Mouse (Mus musculus) intestine, embryonic 14.5 days (tissue): Measurements from ENCODE around the gene Astn2. TPM values are rescaled to one million over a fixed set of nuclear protein-coding genes. Genes with fewer than 3 reads are reported as not detected.
A peak's percentile ranks its signal among the peaks of the same experiment; 100 is the strongest.

Experiments
- ATAC-seq: fragments of 200-750 bp; cut with Nextera tagmentation; replicated peaks from 2 replicates; pipeline ENCODE4 v1.8.0; 2017; ENCODE audit warnings: low read depth, moderate number of reproducible peaks, moderate TSS enrichment, moderate library complexity; ENCODE audit not compliant: low FRiP score, low TSS enrichment
- DNase-seq: peaks from one replicate; pipeline ENCODE4 v3.0.0-alpha.2; 2018; ENCODE audit warnings: low spot score
- H3K27ac ChIP-seq: fragments of 300-500 bp; sonication (generic); 2 replicates; pipeline ENCODE4 v1.5.1; 2014; ENCODE audit warnings: low read depth, mild to moderate bottlenecking, control low read depth
- H3K27me3 ChIP-seq: fragments of 300-500 bp; sonication (generic); replicated peaks from 2 replicates; pipeline ENCODE4 v1.6.1; 2014; ENCODE audit warnings: low read length, control low read depth; ENCODE audit not compliant: control insufficient read depth, insufficient read depth
- H3K36me3 ChIP-seq: fragments of 300-500 bp; sonication (generic); 2 replicates; pipeline ENCODE4 v1.6.1; 2014; ENCODE audit warnings: low read length, control low read depth; ENCODE audit not compliant: control insufficient read depth, insufficient read depth
- H3K4me1 ChIP-seq: fragments of 300-500 bp; sonication (generic); replicated peaks from 2 replicates; pipeline ENCODE4 v1.6.1; 2014; ENCODE audit warnings: low read length, control low read depth, mixed read lengths; ENCODE audit not compliant: control insufficient read depth, insufficient read depth
- H3K4me2 ChIP-seq: fragments of 300-500 bp; sonication (generic); 2 replicates; pipeline ENCODE4 v1.6.1; 2014; ENCODE audit warnings: low read length
- H3K4me3 ChIP-seq: fragments of 300-500 bp; sonication (generic); 2 replicates; pipeline ENCODE4 v1.5.1; 2014; ENCODE audit warnings: low read depth, low read length, control low read depth, mixed read lengths
- H3K9ac ChIP-seq: fragments of 300-500 bp; sonication (generic); 2 replicates; pipeline ENCODE4 v1.6.1; 2014; ENCODE audit warnings: mild to moderate bottlenecking, low read length
- H3K9me3 ChIP-seq: fragments of 300-500 bp; sonication (generic); 2 replicates; pipeline ENCODE4 v1.6.1; 2016; ENCODE audit warnings: low read length, control low read depth; ENCODE audit not compliant: control insufficient read depth
- WGBS: fragments of 180-500 bp; shearing (Covaris S2); extraction: QIAGEN DNeasy Blood & Tissue Kit; methylation state at CpG from one replicate; pipeline ENCODE4 v1.1.7; 2014; 5-methylcytosine and 5-hydroxymethylcytosine counted together
- polyA plus RNA-seq: library from polyadenylated mRNA; unstranded; fragments of >200 nt; fragmentation: Nextera tagmentation; extraction: Ambion mirVana; gene quantifications from 2 replicates; pipeline ENCODE4 v1.2.1, GENCODE M21; 2014

Astn2 gene
- polyA plus RNA-seq, 1 experiment from 2014 or later, result 0.96 TPM

GRCm38 (mm10) chr4:65532071-65532736, 872.2 kb downstream of the Astn2 start:
- Histone ChIP-seq H3K4me3 (no peak overlapping the region), H3K36me3 (no peaks in the 10 kb centered on the region), H3K4me2 (no peak overlapping the region), H3K4me1 (no peaks in the 10 kb centered on the region), H3K27ac (no peak overlapping the region), H3K27me3 (no peaks in the 10 kb centered on the region), H3K9me3 (no peaks in the 10 kb centered on the region), H3K9ac (no peak overlapping the region)
- DNase-seq (no peak), ATAC-seq (no peak)
- WGBS, result 94% methylated on average over 2 of the region's 2 CpGs

GRCm38 (mm10) chr4:65531621-65532020, 872.8 kb downstream of the Astn2 start:
- H3K27ac ChIP-seq, result no peak overlapping the region
- no peak overlapping the region for H3K9ac ChIP-seq
- no peak for ATAC-seq
- no peaks in the 10 kb centered on the region for H3K36me3 ChIP-seq
- DNase-seq, result no peak
- no peaks in the 10 kb centered on the region for H3K4me1 ChIP-seq
- H3K9me3 ChIP-seq, result no peaks in the 10 kb centered on the region
- no peak overlapping the region for H3K4me3 ChIP-seq
- no peaks in the 10 kb centered on the region for H3K27me3 ChIP-seq
- H3K4me2 ChIP-seq, result no peak overlapping the region
- 70% methylated on average over 6 of the region's 6 CpGs for WGBS

- Histone ChIP-seq H3K9ac (no peak overlapping the region), H3K4me3 (no peak overlapping the region), H3K27ac (no peak overlapping the region), H3K36me3 (no peaks in the 10 kb centered on the region), H3K9me3 (no peaks in the 10 kb centered on the region), H3K4me1 (no peaks in the 10 kb centered on the region), H3K27me3 (no peaks in the 10 kb centered on the region), H3K4me2 (no peak overlapping the region)
- no peak for DNase-seq
- no peak for ATAC-seq
- 86% methylated on average over 2 of the region's 2 CpGs for WGBS
Measured at GRCm38 (mm10) chr4:65530901-65531300, 873.5 kb downstream of the Astn2 start.

- WGBS, result 70% methylated on average over 2 of the region's 2 CpGs
- Histone ChIP-seq H3K9me3 (no peaks in the 10 kb centered on the region), H3K4me3 (no peak overlapping the region), H3K36me3 (no peaks in the 10 kb centered on the region), H3K27me3 (no peaks in the 10 kb centered on the region), H3K9ac (no peak overlapping the region), H3K27ac (no peak overlapping the region), H3K4me1 (no peaks in the 10 kb centered on the region), H3K4me2 (no peak overlapping the region)
- DNase-seq (no peak), ATAC-seq (no peak)
Measured at GRCm38 (mm10) chr4:65508101-65508500, 896.3 kb downstream of the Astn2 start.

- H3K9ac ChIP-seq, result no peak overlapping the region
- no peaks in the 10 kb centered on the region for H3K9me3 ChIP-seq
- H3K36me3 ChIP-seq, result no peaks in the 10 kb centered on the region
- no peak overlapping the region for H3K4me2 ChIP-seq
- no peak overlapping the region for H3K27ac ChIP-seq
- H3K4me3 ChIP-seq, result no peak overlapping the region
- H3K4me1 ChIP-seq, result no peaks in the 10 kb centered on the region
- no peak for ATAC-seq
- no peak for DNase-seq
- H3K27me3 ChIP-seq, result no peaks in the 10 kb centered on the region
Measured at GRCm38 (mm10) chr4:65506870-65507269, 897.5 kb downstream of the Astn2 start.

- Histone ChIP-seq H3K27me3 (no peaks in the 10 kb centered on the region), H3K4me1 (peaks cover 9% of the 10 kb centered on the region; the same call in 1 of the 2 replicates), H3K36me3 (no peaks in the 10 kb centered on the region), H3K9me3 (no peaks in the 10 kb centered on the region), H3K9ac (no peak overlapping the region), H3K4me2 (no peak overlapping the region), H3K27ac (no peak overlapping the region), H3K4me3 (no peak overlapping the region)
- ATAC-seq (peak; percentile 91), DNase-seq (peak; percentile 81)
- 3% methylated on average over 3 of the region's 3 CpGs for WGBS
Measured at GRCm38 (mm10) chr4:65496463-65496834, 908.0 kb downstream of the Astn2 start.

GRCm38 (mm10) chr4:65495705-65496462, 908.5 kb downstream of the Astn2 start:
- H3K9me3 ChIP-seq, result no peaks in the 10 kb centered on the region
- no peak overlapping the region for H3K27ac ChIP-seq
- no peak overlapping the region for H3K9ac ChIP-seq
- H3K4me3 ChIP-seq, result no peak overlapping the region
- no peaks in the 10 kb centered on the region for H3K36me3 ChIP-seq
- peak; percentile 32; the same call in 1 of the 2 replicates for ATAC-seq
- H3K4me1 ChIP-seq, result peaks cover 9% of the 10 kb centered on the region; the same call in 1 of the 2 replicates
- no peak overlapping the region for H3K4me2 ChIP-seq
- H3K27me3 ChIP-seq, result no peaks in the 10 kb centered on the region
- DNase-seq, result no peak
- WGBS, result 61% methylated on average over 6 of the region's 6 CpGs

GRCm38 (mm10) chr4:65491541-65491940, 912.9 kb downstream of the Astn2 start:
- no peak for ATAC-seq
- no peak for DNase-seq
- WGBS, result 59% methylated on average over 2 of the region's 2 CpGs

GRCm38 (mm10) chr4:65489711-65490110, 914.7 kb downstream of the Astn2 start:
- Histone ChIP-seq H3K4me3 (no peak overlapping the region), H3K27ac (no peak overlapping the region), H3K4me2 (no peak overlapping the region), H3K36me3 (no peaks in the 10 kb centered on the region), H3K4me1 (no peaks in the 10 kb centered on the region), H3K9me3 (no peaks in the 10 kb centered on the region), H3K27me3 (no peaks in the 10 kb centered on the region), H3K9ac (no peak overlapping the region)
- 79% methylated on average over 3 of the region's 3 CpGs for WGBS
- ATAC-seq, result no peak
- no peak for DNase-seq

More at GRCm38 (mm10) chr4:65491541-65491940, 912.9 kb downstream of the Astn2 start:
- Histone ChIP-seq H3K27ac (no peak overlapping the region), H3K27me3 (no peaks in the 10 kb centered on the region), H3K9me3 (no peaks in the 10 kb centered on the region), H3K4me3 (no peak overlapping the region), H3K4me1 (peaks cover 9% of the 10 kb centered on the region; the same call in 1 of the 2 replicates), H3K9ac (no peak overlapping the region), H3K36me3 (no peaks in the 10 kb centered on the region), H3K4me2 (no peak overlapping the region)
